Mouse (Mus musculus) ovary, adult 2 months (tissue): Measurements from ENCODE around the gene Cul9. TPM values are rescaled to one million over a fixed set of nuclear protein-coding genes. Genes with fewer than 3 reads are reported as not detected.

Experiments
- polyA plus RNA-seq: library from polyadenylated mRNA; depleted of rRNA; stranded (reverse); fragments of >200 nt; gene quantifications from 2 replicates; pipeline ENCODE4 v1.2.3, GENCODE M21; 2012; rRNA removed

Cul9 gene
- polyA plus RNA-seq, result 50.0 and 51.9 TPM in 2 replicates

GRCm38 (mm10) chr17:46545813-46546564 lies at the start of gene Cul9:
Gene Cul9 (minus strand): TSS chr17:46546388.

GRCm38 (mm10) chr17:46555673-46556583 lies 9.7 kb upstream of the Cul9 start, which contains the start of gene Srf:
Gene Srf (minus strand): TSS chr17:46556175.

GRCm38 (mm10) chr17:46496623-46497434 lies 49.4 kb downstream of the Cul9 start, which contains the start of gene Dnph1:
Gene Dnph1 (plus strand): TSS chr17:46496711.

GRCm38 (mm10) chr17:46487431-46487830 lies 58.8 kb downstream of the Cul9 start, which contains the start of gene Ttbk1:
Gene Ttbk1 (minus strand): TSS chr17:46487675.

Other genes with a start within 250 kb of the Cul9 start
- 1.9 and 3.8 TPM in 2 replicates for gene Dlk2, start 249.0 kb downstream of the Cul9 start, polyA plus RNA-seq
- 27.7 and 35.5 TPM in 2 replicates for gene Abcc10, start 218.0 kb downstream of the Cul9 start, polyA plus RNA-seq
- gene Zfp318, start 162.7 kb downstream of the Cul9 start, polyA plus RNA-seq, result 21.4 and 22.3 TPM in 2 replicates
- 12.5 and 15.5 TPM in 2 replicates for gene Crip3, start 117.5 kb downstream of the Cul9 start, polyA plus RNA-seq
- not detected in 2 replicates for gene Slc22a7, start 107.9 kb downstream of the Cul9 start, polyA plus RNA-seq
- 0.33 and 0.38 TPM in 2 replicates for gene Ttbk1, start 58.7 kb downstream of the Cul9 start, polyA plus RNA-seq
- 14.5 and 20.1 TPM in 2 replicates for gene Dnph1, start 49.7 kb downstream of the Cul9 start, polyA plus RNA-seq
- 385 and 401 TPM in 2 replicates for gene Srf, start 9.8 kb upstream of the Cul9 start, polyA plus RNA-seq
- 76.6 and 82.6 TPM in 2 replicates for gene Ptk7, start 83.1 kb upstream of the Cul9 start, polyA plus RNA-seq
- 31.2 and 40.1 TPM in 2 replicates for gene Klc4, start 99.6 kb upstream of the Cul9 start, polyA plus RNA-seq
- gene Mrpl2, start 99.8 kb upstream of the Cul9 start, polyA plus RNA-seq, result 113 and 159 TPM in 2 replicates
- gene Cul7, start 103.9 kb upstream of the Cul9 start, polyA plus RNA-seq, result 110 and 114 TPM in 2 replicates
- gene Rrp36, start 128.0 kb upstream of the Cul9 start, polyA plus RNA-seq, result 41.9 and 48.7 TPM in 2 replicates
- 53.1 and 64.5 TPM in 2 replicates for gene Mea1, start 132.4 kb upstream of the Cul9 start, polyA plus RNA-seq
- 121 and 137 TPM in 2 replicates for gene Klhdc3, start 134.5 kb upstream of the Cul9 start, polyA plus RNA-seq
- gene Ppp2r5d, start 158.7 kb upstream of the Cul9 start, polyA plus RNA-seq, result 58.2 and 71.4 TPM in 2 replicates
- 117 and 140 TPM in 2 replicates for gene Pex6, start 165.1 kb upstream of the Cul9 start, polyA plus RNA-seq
- gene Gnmt, start 182.8 kb upstream of the Cul9 start, polyA plus RNA-seq, result 3.6 and 8.5 TPM in 2 replicates
- gene Cnpy3, start 205.8 kb upstream of the Cul9 start, polyA plus RNA-seq, result 54.0 and 61.7 TPM in 2 replicates
- 0.10 and 0.12 TPM in 2 replicates for gene Ptcra, start 217.3 kb upstream of the Cul9 start, polyA plus RNA-seq
- 166 and 205 TPM in 2 replicates for gene 2310039H08Rik, start 226.2 kb upstream of the Cul9 start, polyA plus RNA-seq
- gene Rpl7l1, start 236.3 kb upstream of the Cul9 start, polyA plus RNA-seq, result 15.6 and 18.1 TPM in 2 replicates